Mouse (Mus musculus) olfactory bulb, adult 2 months (tissue): ENCODE results near the gene Skap1.

Experiments
- CTCF ChIP-seq: fragments of 200-500 bp; IDR thresholded peaks from 2 replicates; pipeline ENCODE4 v1.5.1; 2012; ENCODE audit warnings: low read depth, mild to moderate bottlenecking, low read length, moderate library complexity; ENCODE audit not compliant: insufficient read depth
- POLR2A ChIP-seq: fragments of 200-500 bp; IDR thresholded peaks from 2 replicates; pipeline ENCODE4 v1.6.1; 2012; ENCODE audit warnings: mild to moderate bottlenecking, low read depth, low read length, moderate library complexity; ENCODE audit not compliant: insufficient read depth

DNA sequence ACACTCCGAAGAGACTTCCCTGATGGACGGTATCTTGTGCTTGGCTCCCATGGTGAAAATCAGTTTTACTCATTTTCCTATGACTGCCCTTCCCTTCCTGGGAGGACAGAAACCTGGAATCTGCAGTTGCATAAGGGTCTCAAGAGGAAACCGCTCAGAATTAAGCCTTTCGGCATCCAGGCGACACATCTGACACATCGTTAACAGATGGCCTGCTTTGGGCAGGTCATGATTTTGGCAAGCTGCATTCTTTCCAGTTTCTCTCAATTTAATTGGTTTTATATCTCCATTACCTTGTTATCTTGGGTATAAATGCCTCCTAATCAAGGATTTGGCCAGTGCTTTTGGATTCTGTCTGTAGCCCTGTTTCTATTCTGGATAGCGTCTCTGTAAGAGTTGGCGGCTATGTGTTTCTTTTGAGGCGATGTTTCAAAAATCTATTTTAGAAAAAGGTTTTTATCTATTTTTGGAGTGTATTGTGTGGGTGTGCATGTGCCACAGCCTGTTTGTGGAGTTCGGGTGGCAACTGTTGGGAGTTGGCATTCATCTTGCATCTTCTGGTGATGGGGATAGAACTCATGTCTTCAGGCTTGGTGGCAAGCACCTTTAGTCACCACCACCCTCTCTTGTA, 1.1 kb downstream of the Skap1 start:
- TF ChIP-seq CTCF (no peak), POLR2A (no peak)
